Mouse (Mus musculus): ENCODE measurements around the gene Gm9.
A peak's percentile ranks its signal among the peaks of the same experiment; 100 is the strongest.
"Not testable (repeated sequence)": the region's sequence is repeated elsewhere in the genome, so short reads cannot be mapped to it uniquely, and the experiment has no call there.

Gm9 gene

DNA sequence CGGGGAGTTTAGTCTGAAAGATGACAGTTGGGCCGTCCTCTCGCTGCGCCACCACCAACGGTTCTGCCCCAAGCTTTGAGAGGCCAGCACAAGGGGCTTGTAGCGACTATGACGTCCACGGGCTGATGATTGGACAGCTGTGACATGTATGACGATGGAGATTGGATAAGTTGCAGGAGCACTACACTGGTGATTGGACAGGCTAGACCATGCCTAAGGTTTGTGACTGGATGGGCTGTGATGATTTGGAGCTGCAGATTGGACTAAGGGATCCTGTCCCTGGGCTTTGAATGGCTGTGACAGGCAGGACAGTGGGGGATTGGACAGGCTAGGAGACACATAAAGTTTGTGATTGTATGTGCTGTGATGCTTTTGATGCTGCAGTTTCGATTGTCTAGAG, at the start of gene Gm9:
Gene Gm9, minus strand, starts transcription at position 101 of the 400 bp plus-strand sequence.
- no peak for DNase-seq

DNA sequence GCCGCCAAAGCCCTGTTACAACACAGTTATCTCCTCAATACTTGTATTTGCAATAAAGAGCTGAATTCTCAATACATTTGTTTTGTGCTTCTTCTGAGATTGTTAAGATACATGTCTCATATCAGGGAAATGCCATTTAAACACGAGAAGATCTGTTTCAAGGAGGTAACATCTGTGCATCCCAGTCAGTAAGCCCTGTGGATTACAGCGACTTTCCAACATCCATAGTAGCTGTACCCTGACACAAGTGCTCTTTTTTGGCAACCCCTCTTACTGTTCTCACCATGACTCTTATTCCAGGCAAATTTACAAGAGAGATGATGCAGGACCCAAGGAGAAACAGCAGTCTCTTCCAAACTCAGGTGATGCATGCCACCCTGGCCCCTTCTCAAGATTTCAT, 38.8 kb upstream of the Gm9 start, which contains the start of gene Rhox3a:
Gene Rhox3a, plus strand, starts transcription at position 301 of the 400 bp plus-strand sequence.
- not testable (repeated sequence) for DNase-seq

DNA sequence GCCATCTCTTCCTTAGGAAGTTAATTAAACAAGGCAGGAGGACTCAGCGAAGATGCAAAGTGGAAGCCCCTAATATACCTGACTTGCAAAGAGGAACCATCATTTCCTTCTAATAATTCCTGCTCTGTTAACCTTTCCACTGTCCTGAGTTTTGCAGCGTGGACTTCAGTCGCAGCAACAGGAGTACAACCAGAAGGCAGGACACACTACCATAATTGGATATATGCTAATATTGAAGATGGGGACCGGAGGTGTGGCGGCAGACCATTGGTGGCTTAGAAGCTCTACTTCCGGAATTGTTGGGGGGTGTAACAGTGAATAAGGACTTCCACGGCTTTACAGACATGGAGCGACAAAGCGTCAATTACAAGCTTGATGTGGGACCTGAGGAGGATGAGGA, 33.8 kb upstream of the Gm9 start, which contains the start of gene Rhox2a:
Gene Rhox2a, plus strand, starts transcription at position 301 of the 400 bp plus-strand sequence.
- DNase-seq: not testable (repeated sequence)

DNA sequence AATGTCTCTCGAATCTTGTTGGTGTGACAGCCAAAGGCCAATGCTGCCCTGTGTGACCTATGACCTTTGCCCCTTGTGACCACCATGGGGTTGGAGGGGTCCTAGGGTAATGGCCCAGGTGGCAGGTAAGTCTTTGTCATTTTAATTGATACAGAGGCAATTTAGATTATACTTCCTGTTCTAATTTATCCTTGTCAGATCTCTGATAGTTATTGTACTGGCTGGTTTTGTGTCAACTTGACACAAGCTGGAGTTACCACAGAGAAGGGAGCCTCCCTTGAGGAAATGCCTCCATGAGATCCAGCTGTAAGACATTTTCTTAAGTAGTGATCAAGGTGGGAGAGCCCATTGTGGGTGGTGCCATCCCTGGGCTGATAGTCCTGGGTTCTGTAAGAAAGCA, 11.3 kb upstream of the Gm9 start, which contains the start of gene Rhox1:
Gene Rhox1, minus strand, starts transcription at position 101 of the 400 bp plus-strand sequence.
- not testable (repeated sequence) for DNase-seq

DNA sequence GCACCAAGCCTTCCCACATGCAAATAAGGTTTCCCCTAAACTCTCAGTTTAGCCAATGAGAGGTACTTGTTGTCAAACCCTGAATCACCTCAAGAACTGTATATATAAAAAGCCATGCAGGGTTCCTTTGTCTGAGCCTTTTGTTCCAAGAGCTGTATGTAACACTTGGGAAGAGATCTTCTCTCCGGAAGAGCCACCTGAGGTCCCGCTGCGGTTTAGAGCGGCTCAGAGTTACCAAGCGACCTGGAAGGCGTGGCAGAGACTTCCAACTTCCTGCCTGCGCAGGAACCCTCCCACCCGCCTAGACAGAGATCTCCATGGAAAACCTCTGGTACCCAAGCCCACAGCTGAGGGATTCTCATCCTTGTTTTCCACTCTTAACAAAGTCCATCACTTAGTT, 12.2 kb downstream of the Gm9 start:
- no peak for DNase-seq

DNA sequence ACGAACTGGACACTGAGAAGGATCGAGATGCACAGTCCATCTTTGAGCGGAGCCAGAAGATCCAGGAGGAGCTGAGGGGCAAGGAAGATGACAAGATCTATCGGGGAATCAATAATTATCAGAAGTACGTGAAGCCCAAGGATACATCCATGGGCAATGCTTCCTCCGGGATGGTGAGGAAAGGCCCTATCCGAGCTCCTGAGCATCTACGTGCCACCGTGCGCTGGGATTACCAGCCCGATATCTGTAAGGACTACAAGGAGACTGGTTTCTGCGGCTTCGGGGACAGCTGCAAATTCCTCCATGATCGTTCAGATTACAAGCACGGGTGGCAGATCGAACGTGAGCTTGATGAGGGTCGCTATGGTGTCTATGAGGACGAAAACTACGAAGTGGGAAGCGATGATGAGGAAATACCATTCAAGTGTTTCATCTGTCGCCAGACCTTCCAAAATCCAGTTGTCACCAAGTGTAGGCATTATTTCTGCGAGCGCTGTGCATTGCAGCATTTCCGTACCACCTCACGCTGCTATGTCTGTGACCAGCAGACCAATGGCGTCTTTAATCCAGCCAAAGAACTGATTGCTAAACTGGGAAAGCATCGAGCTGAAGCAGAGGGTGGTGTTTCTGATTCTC, 19.0 kb downstream of the Gm9 start:
- DNase-seq: peak; percentile 11

DNA sequence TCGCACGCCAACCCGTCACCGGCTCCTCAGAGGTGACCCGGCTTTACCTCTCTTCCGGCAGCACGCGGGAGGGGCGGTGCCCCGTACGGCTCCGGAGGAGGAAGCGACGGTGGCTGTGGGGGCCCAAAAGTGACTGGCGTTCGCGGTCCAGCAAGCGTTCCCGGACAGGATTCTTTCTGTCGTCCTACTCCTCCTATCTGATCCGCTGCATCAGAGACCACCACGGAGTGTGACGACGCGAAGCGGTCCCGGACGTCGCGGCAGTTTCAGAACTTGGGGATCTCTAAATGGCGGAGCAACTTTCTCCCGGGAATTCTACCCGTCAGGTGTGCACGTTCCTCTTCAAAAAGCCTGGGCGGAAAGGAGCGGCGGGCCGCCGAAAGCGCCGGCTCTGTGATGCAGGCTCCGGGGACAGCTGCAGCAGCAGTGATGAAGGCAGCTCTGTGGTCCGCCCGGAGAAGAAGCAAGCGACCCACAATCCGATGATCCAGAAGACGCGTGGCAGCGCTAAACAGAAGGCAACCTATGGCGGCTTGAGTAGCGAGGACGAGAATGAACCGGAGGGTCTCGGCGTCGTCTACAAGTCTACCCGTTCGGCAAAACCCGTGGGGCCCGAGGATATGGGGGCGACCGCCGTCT, 19.6 kb downstream of the Gm9 start, which contains the start of the genes Ndufa1 and Rnf113a1:
Gene Ndufa1, minus strand, starts transcription at position 59 of the 639 bp plus-strand sequence.
Gene Rnf113a1, plus strand, starts transcription at position 141 of the 639 bp plus-strand sequence.
- peak; percentile 70 for DNase-seq

DNA sequence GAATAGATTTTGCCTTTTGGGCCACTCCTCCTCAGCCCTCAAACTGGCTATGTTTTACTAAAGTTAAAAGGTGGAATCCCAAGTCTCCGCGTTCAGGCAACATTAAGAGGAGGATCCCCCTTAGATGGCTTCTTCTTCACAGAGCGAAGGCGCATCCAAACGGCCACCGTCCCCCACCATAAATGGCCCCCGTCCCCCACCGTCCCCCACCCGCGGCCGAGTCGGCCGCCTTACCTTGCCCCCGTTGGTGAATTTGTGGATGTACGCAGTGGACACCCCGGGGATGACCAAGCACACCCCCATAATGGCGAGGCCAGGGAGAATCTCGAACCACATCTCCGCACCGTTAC, 20.1 kb downstream of the Gm9 start:
- no peak for DNase-seq

DNA sequence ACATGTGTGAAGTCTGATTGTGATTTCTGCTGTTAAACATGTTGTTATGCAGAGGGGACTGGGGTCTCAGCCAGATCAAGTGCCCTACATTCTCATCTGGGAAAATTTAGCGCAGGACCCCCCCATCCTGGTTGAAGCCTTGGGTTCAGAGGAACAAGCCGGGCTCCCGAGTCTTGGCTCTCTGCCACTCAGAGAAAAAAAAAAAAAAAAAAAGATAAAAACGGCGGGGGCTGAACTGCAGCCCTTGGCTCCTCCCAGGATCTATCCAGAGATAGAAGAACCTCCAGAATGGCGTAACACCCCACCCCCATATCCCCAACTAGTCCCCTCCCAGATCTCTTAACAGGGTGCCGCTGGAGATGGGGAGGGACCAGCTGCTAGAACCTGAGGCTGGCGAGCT, 26.4 kb downstream of the Gm9 start:
- DNase-seq: not testable (repeated sequence)

DNA sequence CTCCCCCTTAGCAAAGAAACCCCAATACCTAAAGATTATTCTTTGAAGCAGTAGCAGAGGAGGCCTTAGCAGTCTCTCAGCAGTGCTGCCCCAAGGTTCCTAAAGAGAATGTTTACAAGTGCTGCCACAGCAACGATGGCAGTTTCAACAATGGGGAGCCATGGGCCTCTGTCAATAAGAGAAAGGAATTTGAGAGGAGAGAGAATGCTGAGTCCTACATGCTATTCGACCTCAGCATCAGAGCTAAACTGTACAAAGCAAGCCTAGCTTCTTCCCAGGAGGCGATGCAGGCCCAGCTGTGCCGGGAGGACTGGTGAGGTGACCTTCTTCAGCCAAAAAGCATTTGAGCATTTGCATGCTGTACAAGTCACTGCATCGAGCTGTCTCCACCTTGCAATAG, 42.1 kb downstream of the Gm9 start, which contains the start of gene Akap14:
Gene Akap14, minus strand, starts transcription at position 101 of the 400 bp plus-strand sequence.
- no peak for DNase-seq

DNA sequence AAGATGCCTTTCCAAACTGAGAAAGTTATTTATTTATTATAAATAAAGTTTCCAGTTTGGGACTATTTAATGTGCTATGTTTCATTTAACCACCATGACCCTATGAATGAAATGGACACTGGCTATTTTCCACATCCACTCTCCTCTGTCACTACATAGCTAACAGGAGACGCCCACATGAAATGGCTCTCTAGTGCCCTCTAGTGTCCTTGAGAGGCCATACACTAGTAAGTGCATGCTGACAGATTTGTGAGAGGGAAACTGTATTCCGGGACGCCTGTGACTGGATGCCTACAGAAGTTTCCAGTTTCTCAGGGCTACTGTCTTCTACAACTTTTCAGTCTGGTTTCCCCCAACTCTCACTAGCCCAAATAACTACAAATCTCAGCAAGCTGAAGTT, 43.8 kb downstream of the Gm9 start:
- DNase-seq: peak; percentile 2

DNA sequence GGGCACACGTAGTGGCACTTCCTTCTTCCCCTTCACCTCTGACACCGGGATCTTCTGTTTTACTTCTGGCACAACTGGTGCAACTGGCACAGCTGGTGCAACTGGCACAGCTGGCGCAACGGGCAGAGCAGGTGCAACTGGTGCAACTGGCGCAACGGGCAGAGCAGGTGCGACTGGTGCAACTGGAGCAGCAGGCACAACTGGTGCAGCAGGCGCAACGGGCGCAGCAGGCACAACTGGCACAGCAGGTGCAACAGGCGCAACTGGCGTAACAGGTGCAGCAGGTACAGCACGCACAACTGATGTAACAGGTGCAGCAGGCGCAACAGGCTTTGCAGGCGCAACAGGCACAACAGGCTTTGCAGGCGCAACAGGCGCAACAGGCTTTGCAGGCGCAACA, 47.7 kb downstream of the Gm9 start:
- DNase-seq: no peak

DNA sequence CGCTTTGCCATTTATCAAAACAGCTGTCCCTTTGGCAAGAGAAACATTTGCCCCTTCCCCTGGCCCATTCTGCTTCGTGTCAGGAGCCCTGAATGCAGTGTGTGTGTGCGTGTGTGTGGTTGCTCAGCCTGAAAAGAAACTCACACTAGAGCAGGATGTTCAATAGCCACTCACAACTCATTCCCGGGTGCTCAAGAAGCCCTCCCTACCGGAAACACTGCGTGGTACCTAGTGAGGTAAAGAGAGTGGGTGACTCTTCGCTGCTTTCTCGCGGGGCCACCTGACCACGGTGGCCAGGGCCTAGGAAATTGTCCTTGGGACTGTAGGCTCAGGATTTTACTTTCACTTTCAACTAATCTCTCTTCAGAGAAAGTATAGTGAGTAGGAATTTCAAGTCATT, 49.7 kb downstream of the Gm9 start:
- DNase-seq: no peak
